Mouse (Mus musculus) heart, adult 9 months (tissue): Measurements from ENCODE around the gene Gdpgp1.
A peak's percentile ranks its signal among the peaks of the same experiment; 100 is the strongest.

Source experiments
- DNase-seq, 2 experiments: peaks; one replicate each; pipeline ENCODE4 v3.0.0; 2022; ENCODE audit warnings: low spot score in 2 of 2

The Gdpgp1 gene

GRCm38 (mm10) chr7:80199851-80200587 lies 32.6 kb upstream of the Gdpgp1 start:
- DNase-seq, result no peak

- no peak for DNase-seq
Observed at GRCm38 (mm10) chr7:80200588-80200945, 32.1 kb upstream of the Gdpgp1 start.

DNA sequence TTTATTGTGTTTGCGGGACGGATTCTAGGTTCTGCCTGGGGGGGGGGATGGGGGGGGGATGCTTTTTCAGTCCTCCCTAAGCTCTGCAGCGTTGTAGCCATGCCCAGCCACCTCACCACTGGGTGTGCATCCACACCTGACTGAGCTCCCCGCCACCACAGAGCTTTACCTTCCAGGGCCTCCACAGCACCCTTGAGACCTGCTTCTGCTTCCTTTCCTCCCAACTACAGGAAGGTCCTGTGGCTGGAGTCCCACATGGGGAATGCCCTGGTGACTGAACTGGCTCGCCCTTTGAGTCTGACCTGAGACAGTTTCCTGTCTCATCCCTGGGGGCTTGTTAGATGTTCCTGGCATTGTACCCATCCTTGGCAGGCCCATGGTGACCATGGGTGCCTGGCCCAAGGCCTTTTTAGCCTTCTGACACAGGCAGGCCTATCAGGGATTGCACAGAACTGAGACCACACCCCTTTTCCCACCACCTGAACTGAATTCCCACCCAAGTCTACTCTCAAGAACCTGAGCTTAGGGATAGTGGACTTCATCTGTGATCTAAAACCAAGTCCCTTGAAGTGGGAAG lies 31.6 kb upstream of the Gdpgp1 start:
- DNase-seq, result no peak

GRCm38 (mm10) chr7:80201888-80202540 lies 30.7 kb upstream of the Gdpgp1 start:
- DNase-seq, result no peak

GRCm38 (mm10) chr7:80202961-80203360 lies 29.7 kb upstream of the Gdpgp1 start:
- no peak for DNase-seq

DNA sequence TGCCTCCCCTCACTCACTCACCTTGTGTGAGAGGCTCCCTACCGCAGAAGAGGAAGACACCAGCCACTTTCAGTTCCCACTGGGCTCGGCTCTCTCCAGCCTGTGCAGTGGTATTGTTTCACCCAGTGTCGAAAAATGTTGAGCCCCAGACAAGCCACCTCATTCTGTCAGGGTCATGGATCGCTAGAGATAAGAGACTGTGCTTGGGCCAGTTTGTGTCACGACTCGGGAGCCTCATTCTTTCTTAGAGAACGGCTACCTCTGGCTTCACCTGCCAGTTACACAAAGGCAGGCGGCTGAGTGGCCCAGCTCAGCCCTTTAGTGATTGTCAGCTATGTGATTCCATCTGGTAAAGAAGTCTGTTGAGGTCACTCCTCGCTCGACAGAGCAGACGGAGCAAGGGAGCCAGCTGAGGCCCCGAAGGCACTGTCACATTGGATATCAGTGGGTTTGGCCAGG lies 29.0 kb upstream of the Gdpgp1 start:
- DNase-seq, result no peak

DNA sequence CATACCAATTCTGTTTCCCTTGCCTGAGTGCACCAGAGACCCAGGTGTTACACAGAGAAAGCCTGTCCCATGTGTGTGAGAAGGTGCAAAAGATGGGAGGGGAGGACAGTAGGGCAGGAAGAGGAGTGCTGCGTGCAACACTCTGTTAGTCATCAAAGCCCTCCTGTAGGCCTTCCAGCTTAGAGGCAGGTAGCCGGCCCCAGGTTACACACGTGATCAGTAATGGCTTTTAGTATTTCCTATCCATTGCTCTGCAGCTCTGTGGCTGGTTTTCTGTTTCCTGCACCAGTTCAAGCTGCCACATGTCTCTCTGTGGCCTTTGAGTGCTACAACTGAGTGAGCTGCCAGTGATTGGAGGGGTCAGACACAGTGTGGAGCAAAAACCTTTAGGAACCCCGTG lies 28.3 kb upstream of the Gdpgp1 start:
- DNase-seq, result no peak

GRCm38 (mm10) chr7:80204961-80205360 lies 27.7 kb upstream of the Gdpgp1 start:
- no peak for DNase-seq

- DNase-seq, result no peak
Observed at GRCm38 (mm10) chr7:80205705-80206589, 26.7 kb upstream of the Gdpgp1 start.

GRCm38 (mm10) chr7:80207314-80207731 lies 25.3 kb upstream of the Gdpgp1 start:
- no peak for DNase-seq

DNA sequence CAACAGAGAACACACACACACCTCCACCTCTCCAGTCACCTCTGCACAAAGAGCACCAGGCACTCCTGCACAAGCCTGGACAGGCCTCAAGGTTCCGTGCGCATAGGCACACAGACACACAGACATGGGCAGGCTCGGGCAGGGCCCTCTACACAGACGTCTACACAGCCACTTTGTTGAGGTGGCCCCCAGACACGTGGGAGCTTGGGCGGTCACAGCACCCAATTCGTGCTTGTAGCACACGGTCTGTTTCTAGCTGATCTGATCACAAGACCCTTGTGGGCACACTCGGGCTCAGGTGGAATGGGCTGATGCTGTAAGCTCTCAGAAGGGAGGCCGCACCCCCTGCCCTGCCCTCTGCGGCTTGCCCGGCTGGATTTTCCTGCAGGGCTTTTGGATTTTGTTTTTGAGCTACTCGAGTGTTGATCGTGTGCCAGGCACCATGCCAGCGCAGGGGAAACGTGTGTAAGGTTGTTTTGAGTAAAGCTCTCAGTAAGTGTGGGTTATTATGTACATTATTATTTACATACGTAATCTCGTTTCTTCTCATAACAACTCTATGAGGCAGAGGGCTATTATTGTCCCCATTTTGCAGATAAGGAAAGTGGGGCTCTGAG lies 24.5 kb upstream of the Gdpgp1 start:
- DNase-seq, result no peak

DNA sequence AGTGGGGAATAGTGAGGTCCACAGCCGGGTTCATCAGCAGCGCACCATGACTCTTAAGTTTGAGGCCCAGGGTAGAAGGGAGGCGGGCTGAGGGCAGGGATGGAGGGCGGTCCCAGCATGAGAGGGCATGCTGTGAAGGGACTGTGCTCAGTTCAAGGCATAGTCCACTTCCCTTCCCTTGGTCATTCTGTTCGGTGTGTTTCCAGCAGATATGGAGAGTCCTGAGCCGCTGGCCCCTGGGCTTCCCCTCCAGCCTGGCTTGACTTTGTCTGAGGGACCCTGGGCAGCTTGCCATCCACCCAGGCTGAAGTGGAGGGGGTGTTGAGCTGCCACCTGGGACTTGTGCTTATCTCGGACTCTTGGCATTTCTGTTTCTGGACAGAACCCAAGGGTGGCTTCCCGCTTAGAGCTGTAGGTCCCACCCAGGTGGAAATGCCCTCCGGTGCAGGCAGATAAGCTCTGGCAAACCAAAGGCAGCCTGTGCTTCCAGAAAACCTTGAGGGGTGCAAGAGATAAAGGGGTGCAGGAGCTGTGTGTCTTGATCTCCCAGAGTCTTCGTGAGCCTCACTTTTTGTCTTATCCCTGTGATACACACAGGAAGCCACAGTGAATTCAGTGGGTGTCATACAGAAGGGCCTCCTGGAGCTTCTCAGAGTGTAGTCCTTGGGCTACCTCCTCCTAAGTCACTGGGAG lies 23.8 kb upstream of the Gdpgp1 start:
- peak in 1 of 2 experiments; percentile 52 for DNase-seq

DNA sequence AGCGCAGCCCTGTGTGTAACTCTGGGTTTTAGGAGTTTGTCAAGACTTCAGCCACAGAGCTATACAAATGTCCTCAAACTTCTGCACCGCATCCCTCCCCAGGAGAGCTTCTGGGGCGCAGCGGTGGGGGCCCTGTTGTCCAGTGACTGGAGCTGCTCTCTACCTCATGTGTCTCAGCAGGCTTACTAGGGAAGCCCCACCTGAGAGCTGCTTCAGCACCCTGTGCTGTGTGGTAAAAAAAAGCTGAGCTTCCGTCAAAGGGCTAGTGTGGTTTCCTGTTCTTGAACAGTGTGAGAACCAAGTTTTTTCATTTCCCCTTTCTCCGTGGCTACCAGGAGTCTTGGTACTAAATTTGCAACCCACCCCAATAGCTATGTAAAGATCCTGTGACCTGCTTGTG lies 23.0 kb upstream of the Gdpgp1 start:
- peak; percentile 35 to 69 for DNase-seq

- no peak for DNase-seq
Observed at GRCm38 (mm10) chr7:80210982-80211381, 21.7 kb upstream of the Gdpgp1 start.

DNA sequence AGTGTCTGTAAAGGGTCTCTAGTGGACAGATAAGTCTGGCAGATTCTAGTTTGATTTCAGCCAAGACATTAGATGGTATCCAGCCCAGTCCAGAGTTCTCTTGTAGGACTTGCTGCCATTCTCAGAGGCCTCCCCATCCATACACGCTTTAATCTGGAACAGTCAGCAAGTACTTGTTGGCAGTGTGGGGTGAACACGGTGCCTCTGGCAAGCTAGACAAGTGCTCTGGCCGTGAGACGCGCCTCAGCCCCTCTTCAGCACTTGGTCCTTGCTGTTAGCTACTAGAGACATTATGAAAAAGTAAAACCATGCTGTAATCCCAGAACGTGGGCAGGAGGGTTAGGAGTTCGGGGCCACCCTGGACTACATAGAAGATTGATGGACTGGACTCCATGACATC lies 19.1 kb upstream of the Gdpgp1 start:
- no peak for DNase-seq

DNA sequence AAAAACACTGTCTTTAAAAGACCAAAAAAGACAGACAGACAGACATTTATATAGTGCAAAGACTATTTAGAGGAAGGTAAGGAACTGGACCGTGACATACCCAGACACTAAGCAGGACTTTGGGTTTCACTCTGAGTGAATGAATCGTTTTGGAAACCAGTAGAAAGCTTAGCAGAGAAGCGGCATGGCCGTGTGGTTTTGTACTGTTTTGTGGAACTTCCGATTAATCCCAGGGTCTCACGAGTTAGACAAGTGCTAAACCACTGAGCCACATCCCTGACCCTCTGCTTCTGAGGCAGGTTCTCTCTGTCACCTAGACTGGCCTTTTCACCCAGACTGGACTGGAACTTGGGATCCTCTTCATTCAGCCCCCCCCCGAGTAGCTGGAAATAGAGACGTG lies 18.2 kb upstream of the Gdpgp1 start:
- no peak for DNase-seq

DNA sequence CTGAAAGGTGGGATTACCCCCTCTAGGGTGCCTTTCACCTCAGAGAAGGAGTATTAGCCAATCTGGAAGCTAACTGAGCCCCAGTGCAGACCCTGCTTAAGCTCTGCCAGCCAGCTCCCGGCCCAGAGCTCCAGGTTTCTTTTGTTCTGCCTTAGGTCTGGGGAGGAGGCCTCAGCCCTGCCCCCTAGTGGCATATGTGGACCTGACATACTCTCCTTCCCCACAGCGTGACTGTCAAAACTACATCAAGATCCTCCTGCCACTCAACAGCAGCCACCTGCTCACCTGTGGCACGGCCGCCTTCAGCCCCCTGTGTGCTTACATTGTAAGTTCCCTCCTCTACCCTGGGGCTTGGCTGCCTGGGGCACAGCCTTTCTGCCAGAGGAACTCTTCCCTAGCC lies 17.3 kb upstream of the Gdpgp1 start:
- peak; percentile 65 to 68 for DNase-seq

DNA sequence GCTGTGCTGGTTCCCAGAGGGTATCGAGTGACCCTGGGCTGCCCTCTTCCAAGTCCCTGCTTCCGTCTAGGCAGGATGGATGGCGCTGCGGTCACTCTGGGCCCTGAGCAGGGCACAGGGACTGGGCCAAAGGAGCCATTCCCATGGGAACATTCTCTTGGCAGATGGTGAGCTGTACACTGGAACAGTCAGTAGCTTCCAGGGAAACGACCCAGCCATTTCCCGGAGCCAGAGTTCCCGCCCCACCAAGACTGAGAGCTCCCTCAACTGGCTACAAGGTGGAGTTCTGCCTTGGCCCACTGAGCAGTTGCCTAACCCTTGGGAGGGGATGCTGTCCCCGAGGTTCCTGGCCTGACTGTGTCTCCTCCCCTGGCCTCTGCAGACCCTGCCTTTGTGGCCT lies 16.1 kb upstream of the Gdpgp1 start:
- DNase-seq, result peak; percentile 80 to 81

GRCm38 (mm10) chr7:80218666-80219065 lies 14.0 kb upstream of the Gdpgp1 start:
- DNase-seq, result no peak

DNA sequence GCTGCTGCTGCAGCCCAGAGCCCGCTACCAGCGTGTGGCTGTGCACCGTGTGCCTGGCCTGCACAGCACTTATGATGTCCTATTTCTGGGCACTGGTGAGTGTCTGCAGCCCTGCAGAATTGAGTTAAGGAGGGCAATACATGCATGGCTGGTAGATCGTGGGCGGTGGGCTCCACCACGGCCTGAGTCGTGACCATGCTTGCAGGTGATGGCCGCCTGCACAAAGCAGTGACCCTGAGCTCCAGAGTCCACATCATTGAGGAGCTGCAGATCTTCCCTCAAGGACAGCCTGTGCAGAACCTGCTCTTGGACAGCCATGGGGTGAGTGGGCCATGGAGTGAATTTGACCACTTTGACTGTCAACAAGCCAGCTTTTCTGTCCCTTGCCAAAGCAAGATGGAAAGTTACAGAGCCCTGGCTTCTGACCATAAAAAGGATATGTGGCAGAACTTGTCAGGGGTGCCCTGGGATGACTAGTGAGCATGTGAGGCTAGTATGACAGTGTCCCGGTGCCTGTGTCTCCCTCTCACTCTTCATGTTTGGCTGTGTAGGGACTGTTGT lies 12.3 kb upstream of the Gdpgp1 start:
- DNase-seq, result no peak
